Mouse (Mus musculus): Measurements from ENCODE around the gene Tmem259. TPM values are rescaled to one million over a fixed set of nuclear protein-coding genes. Genes with fewer than 3 reads are reported as not detected.

Tmem259 gene
- polyA plus RNA-seq, 1 experiment from 2014 or later, result 27.7 TPM

- peaks cover 22% of the 10 kb centered on the region for H3K36me3 ChIP-seq
- 77% methylated on average over 9 of the region's 9 CpGs for WGBS
- H3K4me3 ChIP-seq, result no peak overlapping the region
- H3K27me3 ChIP-seq (replicated peaks), result no peaks in the 10 kb centered on the region
- H3K27ac ChIP-seq, result no peak overlapping the region
- ATAC-seq (ENCODE audit: low FRiP score, low read depth), result no peak
- H3K4me1 ChIP-seq, result peaks cover 4% of the 10 kb centered on the region
- H3K9ac ChIP-seq, result no peak overlapping the region
- no peak overlapping the region for H3K4me2 ChIP-seq (replicated peaks)
- no peaks in the 10 kb centered on the region for H3K9me3 ChIP-seq
Observed at GRCm38 (mm10) chr10:79955691-79956090, 28.4 kb downstream of the Tmem259 start.

GRCm38 (mm10) chr10:79953946-79954345, 30.2 kb downstream of the Tmem259 start:
- Histone ChIP-seq H3K4me1 (no peaks in the 10 kb centered on the region), H3K27me3 (replicated peaks) (no peaks in the 10 kb centered on the region), H3K9me3 (no peaks in the 10 kb centered on the region), H3K4me3 (no peak overlapping the region), H3K36me3 (peaks cover 38% of the 10 kb centered on the region), H3K9ac (no peak overlapping the region), H3K27ac (no peak overlapping the region), H3K4me2 (replicated peaks) (no peak overlapping the region)
- 89% methylated on average over 6 of the region's 6 CpGs for WGBS
- ATAC-seq (ENCODE audit: low FRiP score, low read depth), result no peak

GRCm38 (mm10) chr10:79950661-79951060, 33.5 kb downstream of the Tmem259 start:
- H3K4me1 ChIP-seq, result peaks cover 20% of the 10 kb centered on the region
- H3K27ac ChIP-seq, result no peak overlapping the region
- no peak for ATAC-seq (ENCODE audit: low FRiP score, low read depth)
- no peak overlapping the region for H3K4me2 ChIP-seq (replicated peaks)
- H3K36me3 ChIP-seq, result peaks cover 58% of the 10 kb centered on the region
- H3K9me3 ChIP-seq, result no peaks in the 10 kb centered on the region
- no peak overlapping the region for H3K9ac ChIP-seq
- no peaks in the 10 kb centered on the region for H3K27me3 ChIP-seq (replicated peaks)
- no peak overlapping the region for H3K4me3 ChIP-seq
- WGBS, result 85% methylated on average over 18 of the region's 18 CpGs

GRCm38 (mm10) chr10:79949873-79950272, 34.3 kb downstream of the Tmem259 start:
- no peak overlapping the region for H3K4me3 ChIP-seq
- H3K9ac ChIP-seq, result no peak overlapping the region
- H3K36me3 ChIP-seq, result peaks cover 58% of the 10 kb centered on the region
- no peaks in the 10 kb centered on the region for H3K27me3 ChIP-seq (replicated peaks)
- H3K27ac ChIP-seq, result no peak overlapping the region
- no peak for ATAC-seq (ENCODE audit: low FRiP score, low read depth)
- no peak overlapping the region for H3K4me2 ChIP-seq (replicated peaks)
- 95% methylated on average over 4 of the region's 4 CpGs for WGBS
- H3K9me3 ChIP-seq, result no peaks in the 10 kb centered on the region
- H3K4me1 ChIP-seq, result peaks cover 28% of the 10 kb centered on the region

- Histone ChIP-seq H3K36me3 (peaks cover 49% of the 10 kb centered on the region), H3K4me3 (no peak overlapping the region), H3K27me3 (replicated peaks) (no peaks in the 10 kb centered on the region), H3K4me2 (replicated peaks) (peak overlapping the region; percentile 14; the same call in 1 of the 2 replicates), H3K27ac (no peak overlapping the region), H3K9me3 (no peaks in the 10 kb centered on the region), H3K9ac (0 out of 2 replicates have a peak overlapping the region, but pooled peaks have one; percentile 18), H3K4me1 (peaks cover 37% of the 10 kb centered on the region)
- WGBS, result 63% methylated on average over 6 of the region's 6 CpGs
- ATAC-seq (ENCODE audit: low FRiP score, low read depth), result no peak
Observed at GRCm38 (mm10) chr10:79947502-79947901, 36.6 kb downstream of the Tmem259 start.

- H3K27ac ChIP-seq, result no peak overlapping the region
Observed at GRCm38 (mm10) chr10:79946752-79947322, 37.3 kb downstream of the Tmem259 start.

GRCm38 (mm10) chr10:79945507-79946234, 38.5 kb downstream of the Tmem259 start:
- no peaks in the 10 kb centered on the region for H3K9me3 ChIP-seq
- 11% methylated on average over 16 of the region's 16 CpGs for WGBS
- peaks cover 37% of the 10 kb centered on the region for H3K4me1 ChIP-seq
- no peak overlapping the region for H3K4me3 ChIP-seq
- peak overlapping the region; percentile 55 for H3K27ac ChIP-seq
- H3K27me3 ChIP-seq (replicated peaks), result no peaks in the 10 kb centered on the region
- H3K4me2 ChIP-seq (replicated peaks), result peak overlapping the region; percentile 27
- H3K36me3 ChIP-seq, result peaks cover 53% of the 10 kb centered on the region
- ATAC-seq (ENCODE audit: low FRiP score, low read depth), result peak; percentile 66
- peak overlapping the region; percentile 49; the same call in 1 of the 2 replicates for H3K9ac ChIP-seq

More at GRCm38 (mm10) chr10:79946752-79947322, 37.3 kb downstream of the Tmem259 start:
- Histone ChIP-seq H3K4me3 (no peak overlapping the region), H3K4me1 (peaks cover 37% of the 10 kb centered on the region), H3K4me2 (replicated peaks) (peak overlapping the region; percentile 27), H3K27me3 (replicated peaks) (no peaks in the 10 kb centered on the region), H3K36me3 (peaks cover 53% of the 10 kb centered on the region), H3K9me3 (no peaks in the 10 kb centered on the region), H3K9ac (0 out of 2 replicates have a peak overlapping the region, but pooled peaks have one; percentile 18)
- 7% methylated on average over 7 of the region's 7 CpGs for WGBS
- no peak for ATAC-seq (ENCODE audit: low FRiP score, low read depth)

- WGBS, result 60% methylated on average over 9 of the region's 9 CpGs
- no peak overlapping the region for H3K9ac ChIP-seq
- no peak for ATAC-seq (ENCODE audit: low FRiP score, low read depth)
- H3K27me3 ChIP-seq (replicated peaks), result no peaks in the 10 kb centered on the region
- no peaks in the 10 kb centered on the region for H3K9me3 ChIP-seq
- H3K36me3 ChIP-seq, result peaks cover 33% of the 10 kb centered on the region
- H3K27ac ChIP-seq, result no peak overlapping the region
- no peak overlapping the region for H3K4me2 ChIP-seq (replicated peaks)
- H3K4me1 ChIP-seq, result peaks cover 37% of the 10 kb centered on the region
- H3K4me3 ChIP-seq, result no peak overlapping the region
Observed at GRCm38 (mm10) chr10:79943471-79943901, 40.6 kb downstream of the Tmem259 start.

GRCm38 (mm10) chr10:79942988-79943387, 41.1 kb downstream of the Tmem259 start:
- H3K9me3 ChIP-seq, result no peaks in the 10 kb centered on the region
- 79% methylated on average over 1 of the region's 1 CpGs for WGBS
- no peak overlapping the region for H3K9ac ChIP-seq
- peaks cover 40% of the 10 kb centered on the region for H3K4me1 ChIP-seq
- no peak overlapping the region for H3K4me3 ChIP-seq
- H3K27me3 ChIP-seq (replicated peaks), result no peaks in the 10 kb centered on the region
- no peak overlapping the region for H3K4me2 ChIP-seq (replicated peaks)
- H3K36me3 ChIP-seq, result peaks cover 32% of the 10 kb centered on the region
- no peak for ATAC-seq (ENCODE audit: low FRiP score, low read depth)
- no peak overlapping the region for H3K27ac ChIP-seq

GRCm38 (mm10) chr10:79940749-79941148, 43.4 kb downstream of the Tmem259 start:
- H3K27ac ChIP-seq, result no peak overlapping the region
- 60% methylated on average over 7 of the region's 7 CpGs for WGBS
- peaks cover 32% of the 10 kb centered on the region for H3K36me3 ChIP-seq
- no peak overlapping the region for H3K9ac ChIP-seq
- H3K4me3 ChIP-seq, result no peak overlapping the region
- H3K4me1 ChIP-seq, result peaks cover 37% of the 10 kb centered on the region
- no peaks in the 10 kb centered on the region for H3K9me3 ChIP-seq
- H3K4me2 ChIP-seq (replicated peaks), result no peak overlapping the region
- no peaks in the 10 kb centered on the region for H3K27me3 ChIP-seq (replicated peaks)
- no peak for ATAC-seq (ENCODE audit: low FRiP score, low read depth)

GRCm38 (mm10) chr10:79937775-79938526, 46.2 kb downstream of the Tmem259 start:
- Histone ChIP-seq H3K9me3 (no peaks in the 10 kb centered on the region), H3K27me3 (replicated peaks) (no peaks in the 10 kb centered on the region), H3K27ac (no peak overlapping the region), H3K4me2 (replicated peaks) (no peak overlapping the region), H3K36me3 (peaks cover 47% of the 10 kb centered on the region), H3K9ac (no peak overlapping the region), H3K4me1 (peaks cover 36% of the 10 kb centered on the region), H3K4me3 (no peak overlapping the region)
- WGBS, result 30% methylated on average over 11 of the region's 11 CpGs
- ATAC-seq (ENCODE audit: low FRiP score, low read depth), result no peak

- WGBS, result 84% methylated on average over 27 of the region's 27 CpGs
- H3K27ac ChIP-seq, result no peak overlapping the region
- no peak for ATAC-seq (ENCODE audit: low FRiP score, low read depth)
- H3K4me1 ChIP-seq, result peaks cover 46% of the 10 kb centered on the region
- H3K9ac ChIP-seq, result peak overlapping the region; percentile 38; the same call in 1 of the 2 replicates
- no peaks in the 10 kb centered on the region for H3K9me3 ChIP-seq
- H3K4me2 ChIP-seq (replicated peaks), result peak overlapping the region; percentile 9; the same call in 1 of the 2 replicates
- H3K4me3 ChIP-seq, result no peak overlapping the region
- peaks cover 52% of the 10 kb centered on the region for H3K36me3 ChIP-seq
- no peaks in the 10 kb centered on the region for H3K27me3 ChIP-seq (replicated peaks)
Observed at GRCm38 (mm10) chr10:79936911-79937441, 47.2 kb downstream of the Tmem259 start.
